Mouse (Mus musculus): ENCODE results near the gene Olfr1508. TPM values are rescaled to one million over a fixed set of nuclear protein-coding genes. Genes with fewer than 3 reads are reported as not detected.

Gene Olfr1508
- polyA plus RNA-seq (2012; fragmentation: generic; extraction: Trizol) = not detected

DNA sequence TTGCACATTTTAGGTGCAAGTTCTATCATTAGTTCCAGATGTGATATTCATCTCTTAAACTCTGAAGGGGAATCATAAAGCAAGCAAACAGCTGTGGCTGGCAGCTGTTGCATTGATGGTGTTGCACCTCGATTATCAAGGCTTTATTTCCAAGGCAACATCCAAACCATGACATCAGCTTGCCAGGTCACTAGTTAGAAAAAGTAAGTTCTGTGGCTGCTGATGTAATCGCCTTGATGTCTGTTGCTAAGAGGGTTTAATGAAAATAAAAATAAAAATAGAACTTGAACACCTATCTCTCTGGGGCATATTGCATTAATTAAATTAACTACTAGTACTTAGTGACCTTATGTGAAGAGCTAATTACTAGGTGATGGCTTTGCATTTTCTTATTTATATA is at the start of gene Olfr1508:
Olfr1508 (minus strand) TSS at position 101 of the 400 bp plus-strand sequence.
- no peak within 1 kb of the TSS for H3K4me3 ChIP-seq
- TF ChIP-seq POLR2A (IDR thresholded peaks at IDR 0.05; ENCODE audit: insufficient read length, low read depth) (no peak), REST (IDR thresholded peaks at IDR 0.05; ENCODE audit: insufficient read depth, insufficient read length) (no peak), MYOD1 (IDR thresholded peaks at IDR 0.05; ENCODE audit: control insufficient read depth in 1 of 3, insufficient read length in 2 of 3, low read depth in 2 of 3) (no peak), TCF12 (IDR thresholded peaks at IDR 0.05; ENCODE audit: insufficient read depth, poor library complexity, severe bottlenecking) (no peak), MYOG (IDR thresholded peaks at IDR 0.05; ENCODE audit: control insufficient read depth in 1 of 3, insufficient read depth in 1 of 3, insufficient read length in 2 of 3, low read depth in 2 of 3) (no peak), TCF3 (IDR thresholded peaks at IDR 0.05; ENCODE audit: insufficient read length, low read depth) (no peak), MAX (IDR thresholded peaks at IDR 0.05; ENCODE audit: low read depth) (no peak), SRF (IDR thresholded peaks at IDR 0.05; ENCODE audit: control insufficient read depth, insufficient read length, low read depth) (no peak), CEBPB (IDR thresholded peaks at IDR 0.05; ENCODE audit: insufficient read depth, poor library complexity, severe bottlenecking) (no peak), E2F4 (IDR thresholded peaks at IDR 0.05; ENCODE audit: insufficient read depth) (no peak)
- H3ac ChIP-seq (ENCODE audit: control insufficient read depth, insufficient read length) = no peak within 1 kb of the TSS
- no peaks in the 10 kb centered on the region for H3K79me2 ChIP-seq (ENCODE audit: control insufficient read depth, insufficient read depth)
- no peaks in the 10 kb centered on the region for H3K27me3 ChIP-seq (ENCODE audit: control insufficient read depth, insufficient read depth, insufficient read length)
- no peak within 1 kb of the TSS for H3K4me2 ChIP-seq (ENCODE audit: low read depth)
- H3K36me3 ChIP-seq (ENCODE audit: control insufficient read depth, insufficient read depth) = no peaks in the 10 kb centered on the region

DNA sequence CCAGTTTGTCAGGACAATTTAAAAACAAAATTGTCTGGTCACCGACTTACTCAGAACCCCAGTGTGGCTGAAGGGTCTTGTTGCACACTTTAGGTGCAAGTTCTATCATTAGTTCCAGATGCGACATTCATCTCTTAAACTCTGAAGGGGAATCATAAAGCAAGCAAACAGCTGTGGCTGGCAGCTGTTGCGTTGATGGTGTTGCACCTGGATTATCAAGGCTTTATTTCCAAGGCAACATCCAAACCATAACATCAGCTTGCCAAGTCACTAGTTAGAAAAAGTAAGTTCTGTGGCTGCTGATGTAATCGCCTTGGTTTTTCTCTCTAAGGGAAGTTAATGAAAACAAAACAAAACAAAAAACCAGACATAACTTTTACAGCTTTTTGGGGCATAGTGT is 28.2 kb upstream of the Olfr1508 start, which contains the start of gene Olfr1507:
Olfr1507 (minus strand) TSS at position 234 of the 400 bp plus-strand sequence.
- Histone ChIP-seq H3K4me3 (no peak within 1 kb of the TSS), H3K27me3 (ENCODE audit: control insufficient read depth, insufficient read depth, insufficient read length) (no peaks in the 10 kb centered on the region), H3ac (ENCODE audit: control insufficient read depth, insufficient read length) (no peak within 1 kb of the TSS), H3K36me3 (ENCODE audit: control insufficient read depth, insufficient read depth) (no peaks in the 10 kb centered on the region), H3K4me2 (ENCODE audit: low read depth) (no peak within 1 kb of the TSS), H3K79me2 (ENCODE audit: control insufficient read depth, insufficient read depth) (no peaks in the 10 kb centered on the region)
- no peak for TF ChIP-seq TCF12 (IDR thresholded peaks at IDR 0.05; ENCODE audit: insufficient read depth, poor library complexity, severe bottlenecking)
- TF ChIP-seq MYOD1 (IDR thresholded peaks at IDR 0.05; ENCODE audit: control insufficient read depth in 1 of 3, insufficient read length in 2 of 3, low read depth in 2 of 3) = no peak
- no peak for TF ChIP-seq MYOG (IDR thresholded peaks at IDR 0.05; ENCODE audit: control insufficient read depth in 1 of 3, insufficient read depth in 1 of 3, insufficient read length in 2 of 3, low read depth in 2 of 3)
- TF ChIP-seq E2F4 (IDR thresholded peaks at IDR 0.05; ENCODE audit: insufficient read depth) = no peak
- no peak for TF ChIP-seq CEBPB (IDR thresholded peaks at IDR 0.05; ENCODE audit: insufficient read depth, poor library complexity, severe bottlenecking)
- TF ChIP-seq REST (IDR thresholded peaks at IDR 0.05; ENCODE audit: insufficient read depth, insufficient read length) = no peak
- TF ChIP-seq USF1 (IDR thresholded peaks at IDR 0.05; ENCODE audit: low read depth) = no peak
- no peak for TF ChIP-seq TCF3 (IDR thresholded peaks at IDR 0.05; ENCODE audit: insufficient read length, low read depth)

DNA sequence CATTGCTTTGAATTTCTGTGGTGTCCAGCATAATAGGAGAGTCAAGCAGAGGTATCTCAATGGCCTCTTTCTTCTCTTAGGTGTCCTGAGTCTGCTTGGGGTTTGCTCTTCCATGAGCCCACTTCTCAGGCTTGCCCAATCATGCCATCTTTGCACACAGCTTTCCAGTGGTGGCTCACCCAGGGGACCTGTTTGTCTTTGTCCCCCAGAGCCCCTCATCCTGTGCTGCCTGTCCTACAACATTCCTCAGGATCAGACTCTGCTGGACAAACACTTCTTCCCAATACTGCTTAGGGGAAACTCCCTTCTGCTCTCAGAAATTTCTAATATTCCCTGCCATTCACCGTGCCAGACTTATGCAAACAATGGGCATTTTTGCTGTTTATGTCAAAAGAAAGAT is 1.6 kb downstream of the Olfr1508 start:
- Histone ChIP-seq H3K4me3 (no peak overlapping the region), H3K79me2 (ENCODE audit: control insufficient read depth, insufficient read depth) (no peaks in the 10 kb centered on the region), H3K27me3 (ENCODE audit: control insufficient read depth, insufficient read depth, insufficient read length) (no peaks in the 10 kb centered on the region), H3K4me2 (ENCODE audit: low read depth) (no peak overlapping the region), H3ac (ENCODE audit: control insufficient read depth, insufficient read length) (no peak overlapping the region), H3K36me3 (ENCODE audit: control insufficient read depth, insufficient read depth) (no peaks in the 10 kb centered on the region)
- no peak for TF ChIP-seq MYOG (IDR thresholded peaks at IDR 0.05; ENCODE audit: control insufficient read depth in 1 of 3, insufficient read depth in 1 of 3, insufficient read length in 2 of 3, low read depth in 2 of 3)
- TF ChIP-seq MAX (IDR thresholded peaks at IDR 0.05; ENCODE audit: low read depth) = no peak
- TF ChIP-seq TCF3 (IDR thresholded peaks at IDR 0.05; ENCODE audit: insufficient read length, low read depth) = no peak
- TF ChIP-seq SRF (IDR thresholded peaks at IDR 0.05; ENCODE audit: control insufficient read depth, insufficient read length, low read depth) = no peak
- TF ChIP-seq POLR2A (IDR thresholded peaks at IDR 0.05; ENCODE audit: insufficient read length, low read depth) = no peak
- no peak for TF ChIP-seq USF1 (IDR thresholded peaks at IDR 0.05; ENCODE audit: low read depth)
- no peak for TF ChIP-seq MYOD1 (IDR thresholded peaks at IDR 0.05; ENCODE audit: control insufficient read depth in 1 of 3, insufficient read length in 2 of 3, low read depth in 2 of 3)
- no peak for TF ChIP-seq POLR2AphosphoS2 (IDR thresholded peaks at IDR 0.05; ENCODE audit: insufficient read length, low read depth)
- TF ChIP-seq TCF12 (IDR thresholded peaks at IDR 0.05; ENCODE audit: insufficient read depth, poor library complexity, severe bottlenecking) = no peak
- no peak for TF ChIP-seq REST (IDR thresholded peaks at IDR 0.05; ENCODE audit: insufficient read depth, insufficient read length)
- TF ChIP-seq E2F4 (IDR thresholded peaks at IDR 0.05; ENCODE audit: insufficient read depth) = no peak
- no peak for TF ChIP-seq CEBPB (IDR thresholded peaks at IDR 0.05; ENCODE audit: insufficient read depth, poor library complexity, severe bottlenecking)

DNA sequence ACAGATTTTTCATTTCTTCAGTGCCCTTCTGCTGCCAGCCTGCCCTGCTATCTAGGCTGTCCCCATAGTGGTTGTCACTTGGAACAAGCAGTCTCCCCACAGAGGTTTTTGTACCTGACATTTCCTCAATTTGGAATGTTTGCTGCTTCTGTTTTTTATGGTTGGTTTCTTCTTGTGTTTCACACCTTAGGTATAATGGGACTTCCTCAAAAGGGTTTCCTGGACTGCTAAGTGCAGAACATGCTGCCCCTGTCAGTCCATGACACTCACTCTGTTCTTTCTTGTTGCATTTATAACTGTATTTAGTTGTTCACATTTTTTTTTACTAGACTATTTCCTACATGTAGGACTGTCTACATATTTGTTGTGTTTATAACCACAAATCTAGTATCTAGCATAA is 5.4 kb downstream of the Olfr1508 start:
- TF ChIP-seq CEBPB (IDR thresholded peaks at IDR 0.05; ENCODE audit: insufficient read depth, poor library complexity, severe bottlenecking) = no peak
- TF ChIP-seq MYOD1 (IDR thresholded peaks at IDR 0.05; ENCODE audit: control insufficient read depth in 1 of 3, insufficient read length in 2 of 3, low read depth in 2 of 3) = no peak
- no peak for TF ChIP-seq MAX (IDR thresholded peaks at IDR 0.05; ENCODE audit: low read depth)
- no peak for TF ChIP-seq POLR2A (IDR thresholded peaks at IDR 0.05; ENCODE audit: insufficient read length, low read depth)
- TF ChIP-seq USF1 (IDR thresholded peaks at IDR 0.05; ENCODE audit: low read depth) = no peak
- no peak for TF ChIP-seq POLR2AphosphoS2 (IDR thresholded peaks at IDR 0.05; ENCODE audit: insufficient read length, low read depth)
- TF ChIP-seq SRF (IDR thresholded peaks at IDR 0.05; ENCODE audit: control insufficient read depth, insufficient read length, low read depth) = no peak
- no peak for TF ChIP-seq E2F4 (IDR thresholded peaks at IDR 0.05; ENCODE audit: insufficient read depth)
- no peak for TF ChIP-seq REST (IDR thresholded peaks at IDR 0.05; ENCODE audit: insufficient read depth, insufficient read length)
- no peak for TF ChIP-seq TCF12 (IDR thresholded peaks at IDR 0.05; ENCODE audit: insufficient read depth, poor library complexity, severe bottlenecking)
- Histone ChIP-seq H3ac (ENCODE audit: control insufficient read depth, insufficient read length) (no peak overlapping the region), H3K4me2 (ENCODE audit: low read depth) (no peak overlapping the region), H3K27me3 (ENCODE audit: control insufficient read depth, insufficient read depth, insufficient read length) (no peaks in the 10 kb centered on the region), H3K79me2 (ENCODE audit: control insufficient read depth, insufficient read depth) (no peaks in the 10 kb centered on the region), H3K4me3 (no peak overlapping the region), H3K36me3 (ENCODE audit: control insufficient read depth, insufficient read depth) (no peaks in the 10 kb centered on the region)

DNA sequence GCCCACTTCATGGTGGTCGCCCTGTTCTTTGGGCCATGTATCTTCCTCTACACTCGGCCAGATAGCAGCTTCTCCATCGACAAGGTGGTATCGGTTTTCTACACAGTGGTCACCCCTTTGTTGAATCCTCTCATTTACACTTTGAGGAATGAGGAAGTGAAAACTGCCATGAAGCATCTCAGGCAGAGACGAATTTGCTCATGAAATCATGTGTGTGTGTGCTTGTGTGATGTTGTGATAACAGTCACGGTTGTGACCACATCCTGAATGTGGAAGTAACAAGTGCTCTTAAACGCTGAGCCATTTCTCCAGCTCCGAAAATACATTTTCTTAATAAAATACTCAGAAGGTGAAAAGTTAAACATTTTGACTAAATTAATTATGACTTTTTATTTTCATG is 16.2 kb downstream of the Olfr1508 start:
- H3K4me3 ChIP-seq = no peak overlapping the region
- no peak overlapping the region for H3K4me2 ChIP-seq (ENCODE audit: low read depth)
- no peaks in the 10 kb centered on the region for H3K79me2 ChIP-seq (ENCODE audit: control insufficient read depth, insufficient read depth)
- H3K36me3 ChIP-seq (ENCODE audit: control insufficient read depth, insufficient read depth) = no peaks in the 10 kb centered on the region
- no peaks in the 10 kb centered on the region for H3K27me3 ChIP-seq (ENCODE audit: control insufficient read depth, insufficient read depth, insufficient read length)
- no peak for TF ChIP-seq CEBPB (IDR thresholded peaks at IDR 0.05; ENCODE audit: insufficient read depth, poor library complexity, severe bottlenecking)
- TF ChIP-seq MYOD1 (IDR thresholded peaks at IDR 0.05; ENCODE audit: control insufficient read depth in 1 of 3, insufficient read length in 2 of 3, low read depth in 2 of 3) = no peak
- no peak for TF ChIP-seq MYOG (IDR thresholded peaks at IDR 0.05; ENCODE audit: control insufficient read depth in 1 of 3, insufficient read depth in 1 of 3, insufficient read length in 2 of 3, low read depth in 2 of 3)
- TF ChIP-seq POLR2A (IDR thresholded peaks at IDR 0.05; ENCODE audit: insufficient read length, low read depth) = no peak
- no peak overlapping the region for H3ac ChIP-seq (ENCODE audit: control insufficient read depth, insufficient read length)

Measured in myocyte (in vitro differentiated cells).